Mouse (Mus musculus): ENCODE measurements at regions not wholly inside any gene's neighbourhood (a gene's known extent, or its start where the extent isn't known, plus 50 kb on each side); places are given as distances from the start of the nearest gene placed in this dataset.
"Not testable (repeated sequence)": the region's sequence is repeated elsewhere in the genome, so short reads cannot be mapped to it uniquely, and the experiment has no call there.

- no peak for DNase-seq (ENCODE audit: low spot score)
Observed at GRCm38 (mm10) chr10:96372616-96373346, 236.4 kb downstream of the Gm5426 start.

DNA sequence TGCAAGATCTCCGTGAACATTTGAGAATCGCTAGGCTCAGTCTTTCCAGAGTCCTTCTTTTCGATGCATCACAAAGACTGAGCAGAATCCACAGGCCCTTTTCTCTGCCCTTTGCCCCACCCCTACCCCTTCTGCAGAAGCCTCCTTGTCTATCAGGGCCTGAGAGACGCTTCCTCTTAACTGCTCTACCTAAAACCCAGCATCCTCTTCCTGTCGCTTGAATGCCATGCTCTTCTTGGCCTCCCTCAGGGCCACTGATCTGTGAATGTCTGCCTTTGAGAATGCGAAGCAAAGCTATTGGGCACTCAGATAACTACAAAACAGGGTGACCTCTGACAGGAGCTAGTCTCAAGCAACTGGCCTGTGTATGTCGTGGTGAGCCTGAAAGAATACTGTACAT lies 237.1 kb downstream of the Gm5426 start:
- no peak for DNase-seq (ENCODE audit: low spot score)

- DNase-seq (ENCODE audit: low spot score): no peak
Observed at GRCm38 (mm10) chr10:96374293-96375069, 238.1 kb downstream of the Gm5426 start.

DNA sequence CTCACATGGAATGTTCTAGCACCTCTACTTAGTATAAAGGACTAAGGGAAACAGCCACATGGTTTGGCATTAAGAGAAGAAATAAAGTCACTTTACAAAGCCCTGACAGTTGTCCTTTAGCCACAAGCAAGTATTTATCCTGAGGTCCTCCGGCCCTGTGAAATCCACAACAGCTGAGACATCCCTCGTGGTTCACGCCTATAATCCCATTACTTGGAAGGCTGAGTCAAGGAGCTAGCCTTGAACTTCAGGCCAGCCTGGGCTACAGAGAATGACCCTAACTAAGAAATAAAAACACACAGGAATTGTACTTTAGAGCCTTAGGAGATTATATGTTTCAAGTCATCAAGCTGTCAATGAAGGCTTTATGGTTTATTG lies 238.7 kb downstream of the Gm5426 start:
- DNase-seq (ENCODE audit: low spot score): no peak

GRCm38 (mm10) chr10:96377549-96377948 lies 239.3 kb upstream of the Btg1 start:
- DNase-seq (ENCODE audit: low spot score): no peak

- DNase-seq (ENCODE audit: low spot score): no peak
Observed at GRCm38 (mm10) chr10:96379016-96379771, 237.6 kb upstream of the Btg1 start.

GRCm38 (mm10) chr10:96381664-96382063 lies 235.1 kb upstream of the Btg1 start:
- DNase-seq (ENCODE audit: low spot score): no peak

GRCm38 (mm10) chr10:96391748-96392147 lies 225.1 kb upstream of the Btg1 start:
- no peak for DNase-seq (ENCODE audit: low spot score)

DNA sequence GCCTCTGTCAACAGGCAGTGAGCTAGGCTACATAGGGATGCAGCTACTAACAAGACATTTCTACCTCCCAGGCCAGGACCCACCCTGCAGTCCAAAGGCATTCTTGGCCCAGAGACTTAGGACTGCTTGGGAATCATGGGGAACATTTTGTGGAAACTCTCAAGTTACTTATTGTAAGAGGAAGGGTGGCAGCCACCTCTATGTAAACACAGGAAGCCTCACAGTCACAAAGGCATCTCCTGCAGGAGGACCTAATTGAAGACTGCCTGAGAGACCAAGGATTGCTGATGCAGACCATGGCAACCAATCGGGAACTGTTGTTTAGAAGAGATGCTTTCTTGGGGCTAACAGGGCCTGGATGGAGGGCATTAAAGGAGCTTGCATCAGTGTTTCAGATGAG lies 224.0 kb upstream of the Btg1 start:
- no peak for DNase-seq (ENCODE audit: low spot score)

GRCm38 (mm10) chr10:96394210-96394609 lies 222.6 kb upstream of the Btg1 start:
- DNase-seq (ENCODE audit: low spot score): no peak

GRCm38 (mm10) chr10:96395017-96395416 lies 221.8 kb upstream of the Btg1 start:
- DNase-seq (ENCODE audit: low spot score): no peak

- DNase-seq (ENCODE audit: low spot score): no peak
Observed at GRCm38 (mm10) chr10:96397931-96398561, 218.8 kb upstream of the Btg1 start.

DNA sequence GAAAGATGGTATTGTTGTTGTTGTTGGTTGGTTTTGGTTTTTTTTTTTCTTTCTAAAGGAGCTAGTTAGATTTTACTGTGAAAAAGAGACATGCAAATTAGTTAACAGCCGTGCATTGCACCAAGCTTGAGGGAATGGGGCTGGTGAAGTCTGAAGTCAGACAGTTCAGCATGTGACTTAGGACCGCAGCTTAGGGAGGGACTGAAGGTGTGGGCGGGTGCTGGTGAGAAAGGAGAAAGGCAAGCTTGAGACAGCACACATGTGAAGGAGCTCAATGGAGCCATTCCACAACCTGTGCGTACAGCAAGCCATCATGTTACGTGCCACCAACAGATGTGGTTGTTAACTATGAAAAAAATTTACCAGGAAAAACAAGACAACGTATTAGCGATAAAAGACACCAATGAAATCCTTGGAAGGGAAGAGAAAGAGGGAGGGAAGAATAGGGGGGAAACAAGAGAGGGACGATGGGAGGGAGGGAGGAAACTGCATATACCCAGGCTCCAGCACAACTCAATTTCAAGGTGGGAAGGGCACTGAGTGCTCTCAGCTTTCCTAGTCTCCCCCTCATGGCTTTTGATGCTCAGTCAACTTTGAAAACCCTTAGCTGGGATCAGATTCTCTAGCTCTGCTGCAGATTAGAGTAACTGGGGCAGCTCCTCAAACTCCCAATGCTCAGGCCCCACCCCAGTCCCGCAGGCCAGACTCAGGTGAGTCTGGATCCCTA lies 218.1 kb upstream of the Btg1 start:
- DNase-seq (ENCODE audit: low spot score): no peak

- DNase-seq (ENCODE audit: low spot score): no peak
Observed at GRCm38 (mm10) chr10:96399636-96400400, 217.0 kb upstream of the Btg1 start.

DNA sequence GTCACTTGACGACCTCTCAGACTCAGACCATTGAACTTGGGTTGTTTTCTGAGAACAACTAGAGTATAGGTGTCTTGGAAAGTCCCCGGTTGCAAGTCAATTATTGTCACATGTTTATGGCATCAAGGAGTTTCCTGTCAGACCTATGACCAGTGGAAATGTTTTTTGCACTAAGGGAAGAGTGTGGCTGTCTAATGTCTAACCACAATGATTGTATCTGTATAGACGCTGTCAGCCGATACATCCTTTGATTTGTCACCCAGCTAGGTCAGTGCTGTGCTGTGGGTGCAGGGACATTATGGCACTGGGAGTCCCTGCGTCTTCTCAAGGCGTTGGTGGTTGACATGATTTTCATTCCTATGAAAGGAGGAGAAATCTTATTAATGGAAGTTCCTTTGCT lies 216.0 kb upstream of the Btg1 start:
- DNase-seq (ENCODE audit: low spot score): no peak

DNA sequence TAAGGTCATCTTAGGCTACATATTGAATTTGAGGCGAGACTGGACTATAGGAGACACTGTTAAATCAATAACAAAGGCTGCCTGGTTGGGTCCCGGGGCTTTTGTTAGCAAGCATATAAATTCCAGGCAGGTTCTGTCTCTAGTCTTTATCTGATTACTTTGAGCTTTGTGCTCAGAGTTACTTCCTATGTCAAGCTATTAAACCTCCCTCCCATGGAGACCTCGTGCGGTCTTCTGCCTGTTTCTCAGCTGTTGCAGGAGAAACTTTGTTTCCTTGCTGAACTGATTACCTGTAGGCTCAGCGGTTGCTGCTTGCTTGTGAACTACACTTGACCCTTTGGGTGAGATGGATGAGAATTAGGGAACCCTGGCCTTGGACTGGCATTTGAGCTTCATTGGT lies 210.5 kb upstream of the Btg1 start:
- no peak for DNase-seq (ENCODE audit: low spot score)

DNA sequence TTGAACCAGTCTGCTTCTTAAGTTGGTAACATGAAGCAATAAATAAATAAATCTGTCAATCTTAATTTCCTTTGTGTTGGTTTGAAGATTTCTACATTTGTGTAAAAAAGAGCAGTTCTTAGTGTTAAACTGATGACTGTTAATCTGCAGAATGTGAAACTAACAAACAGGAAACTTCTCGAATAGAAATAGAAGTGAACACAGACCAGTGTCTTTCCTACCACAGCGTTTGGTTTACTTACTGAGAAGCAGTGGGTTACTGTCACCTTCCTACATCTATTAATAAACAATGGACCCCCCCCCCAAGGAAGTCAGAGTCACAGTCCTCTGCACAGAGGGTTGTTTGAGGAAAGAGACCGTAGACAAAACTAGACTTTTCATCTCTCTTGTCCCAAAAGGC lies 209.0 kb upstream of the Btg1 start:
- no peak for DNase-seq (ENCODE audit: low spot score)

DNA sequence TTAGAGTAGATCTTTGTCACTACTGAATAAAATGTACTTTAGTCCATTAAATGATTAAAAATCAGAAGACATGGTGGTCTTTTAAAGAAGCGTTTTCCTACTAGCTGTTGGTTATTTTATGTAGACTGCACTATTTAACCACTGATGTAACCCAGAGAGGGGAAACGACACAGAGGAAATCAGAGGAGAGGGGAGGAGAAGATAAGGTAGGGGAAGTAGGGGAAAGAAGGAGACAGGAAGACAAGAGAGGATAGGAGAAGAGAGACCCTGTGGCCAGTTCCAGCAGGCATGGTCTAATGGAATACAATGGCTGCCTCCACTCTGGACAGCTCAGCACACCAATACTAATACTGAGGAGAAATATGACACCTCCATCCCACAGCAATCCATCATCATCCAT lies 208.6 kb upstream of the Btg1 start:
- DNase-seq (ENCODE audit: low spot score): no peak

DNA sequence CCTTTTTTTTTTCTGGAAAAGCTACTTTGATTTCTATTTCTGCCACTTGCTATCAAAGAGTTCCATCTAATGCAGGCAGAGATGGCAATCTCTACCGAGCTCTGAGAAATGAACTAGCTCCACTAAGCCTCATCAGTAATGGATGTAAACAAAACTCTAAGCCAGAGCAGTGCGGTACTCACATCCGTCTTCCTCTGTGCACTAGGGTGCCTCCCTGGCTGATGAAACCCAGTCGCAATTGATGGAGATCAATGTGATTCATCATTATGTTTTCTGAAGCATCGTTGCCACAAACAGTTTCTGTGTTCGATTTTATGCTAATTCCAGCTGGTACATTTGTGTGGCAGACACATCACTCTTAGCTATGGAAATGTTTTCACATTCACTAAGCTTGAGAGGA lies 206.8 kb upstream of the Btg1 start:
- DNase-seq (ENCODE audit: low spot score): no peak

DNA sequence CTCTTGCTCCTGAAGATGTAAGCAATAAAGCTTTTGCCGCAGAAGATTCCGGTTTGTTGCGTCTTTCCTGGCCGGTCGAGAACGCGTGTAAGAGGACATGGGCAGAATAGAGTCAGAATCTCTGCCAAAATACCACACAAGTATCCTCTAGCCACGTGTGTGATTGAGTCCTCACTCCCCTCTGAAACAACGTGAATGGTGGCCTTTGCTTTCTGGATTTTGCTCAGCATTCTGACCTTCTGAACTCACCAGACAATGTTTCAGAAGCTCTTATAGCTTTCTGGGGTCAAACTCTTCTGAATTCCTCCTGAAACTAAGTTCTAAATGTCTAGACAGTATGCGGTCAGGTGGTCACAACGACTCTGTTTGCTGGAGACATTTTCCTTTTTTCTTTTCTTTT lies 202.0 kb upstream of the Btg1 start:
- DNase-seq (ENCODE audit: low spot score): no peak

- DNase-seq (ENCODE audit: low spot score): not testable (repeated sequence)
Observed at GRCm38 (mm10) chr10:96421506-96421905, 195.3 kb upstream of the Btg1 start.
